Mouse (Mus musculus) midbrain, embryonic 10.5 days (tissue): ENCODE results near the gene Spice1. TPM values are rescaled to one million over a fixed set of nuclear protein-coding genes. Genes with fewer than 3 reads are reported as not detected.
A peak's percentile ranks its signal among the peaks of the same experiment; 100 is the strongest.

Experiments used
- DNase-seq: peaks from one replicate; pipeline ENCODE4 v3.0.0-alpha.2; 2017; ENCODE audit warnings: low spot score
- H3K27ac ChIP-seq: fragments of 300-500 bp; sonication (generic); replicated peaks from 2 replicates; pipeline ENCODE4 v1.5.1; 2016; ENCODE audit warnings: mild to moderate bottlenecking
- H3K27me3 ChIP-seq: fragments of 300-500 bp; sonication (generic); 2 replicates; pipeline ENCODE4 v1.6.1; 2016; ENCODE audit warnings: low read depth, mild to moderate bottlenecking; ENCODE audit not compliant: poor library complexity, severe bottlenecking
- H3K36me3 ChIP-seq: fragments of 300-500 bp; sonication (generic); 2 replicates; pipeline ENCODE4 v1.6.1; 2016; ENCODE audit warnings: mild to moderate bottlenecking, moderate library complexity
- H3K4me1 ChIP-seq: fragments of 300-500 bp; sonication (generic); 2 replicates; pipeline ENCODE4 v1.6.1; 2016
- H3K4me3 ChIP-seq: fragments of 300-500 bp; sonication (generic); 2 replicates; pipeline ENCODE4 v1.5.1; 2016; ENCODE audit warnings: mild to moderate bottlenecking, moderate library complexity
- H3K9me3 ChIP-seq: fragments of 300-500 bp; sonication (generic); replicated peaks from 2 replicates; pipeline ENCODE4 v1.6.1; 2016; ENCODE audit warnings: mild to moderate bottlenecking
- WGBS: fragments of 180-500 bp; shearing (Covaris S2); methylation state at CpG from one replicate; pipeline ENCODE4 v1.1.7; 2016; 5-methylcytosine and 5-hydroxymethylcytosine counted together
- polyA plus RNA-seq: library from polyadenylated mRNA; unstranded; fragments of >200 nt; fragmentation: Nextera tagmentation; extraction: Ambion mirVana; gene quantifications from 2 replicates; pipeline ENCODE4 v1.2.1, GENCODE M21; 2016

Spice1 gene
- polyA plus RNA-seq, 1 experiment from 2014 or later = 34.1 TPM

DNA sequence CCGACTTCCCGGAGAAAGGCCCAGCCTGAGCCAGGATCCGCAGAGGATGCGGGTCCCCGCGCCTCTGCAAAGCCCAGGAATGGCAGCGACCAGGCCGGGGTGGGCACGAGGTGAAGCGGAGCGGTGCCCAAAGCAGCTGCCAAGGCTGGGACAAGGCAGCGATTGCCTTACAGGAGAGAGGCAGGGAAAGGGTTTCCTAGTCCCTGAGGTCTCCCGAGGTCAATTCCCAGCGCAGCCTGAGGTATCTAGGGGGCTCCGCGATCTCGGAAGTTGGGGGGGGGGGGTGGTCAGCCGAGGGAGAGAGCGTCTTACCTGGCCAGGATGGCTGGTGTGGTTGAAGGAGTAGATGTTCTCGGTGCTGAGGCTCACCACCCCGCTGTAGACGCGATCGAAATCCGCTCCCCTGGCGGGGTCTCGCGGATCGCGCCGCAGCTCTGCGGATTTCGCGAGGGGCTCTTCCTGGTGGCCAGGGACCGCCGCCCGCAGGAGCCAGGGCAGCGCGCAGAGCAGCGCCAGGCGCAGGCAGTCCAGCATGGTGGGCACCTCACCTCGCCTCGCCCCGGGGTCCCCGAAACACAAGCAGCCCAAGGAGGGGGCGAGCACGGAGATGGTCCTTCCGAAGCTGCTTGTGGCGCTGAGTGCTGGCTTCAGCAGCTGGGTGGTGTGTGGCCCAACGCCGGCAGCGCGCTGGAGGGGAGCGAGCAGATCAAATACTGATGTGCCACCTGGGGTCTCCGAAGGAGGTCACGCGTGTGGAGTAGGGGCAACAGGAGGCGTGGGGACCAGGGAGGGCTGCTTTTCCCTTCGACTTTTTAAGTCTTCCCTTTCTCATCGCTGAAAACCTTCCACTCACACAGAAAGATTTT lies 14.7 kb upstream of the Spice1 start:
- under 1% methylated on average over 60 of the region's 60 CpGs for WGBS
- DNase-seq = peak; percentile 53
- Histone ChIP-seq H3K4me1 (peaks cover 22% of the 10 kb centered on the region), H3K9me3 (peaks cover 4% of the 10 kb centered on the region; the same call in 1 of the 2 replicates), H3K27ac (peak overlapping the region; percentile 57), H3K4me3 (peak overlapping the region; percentile 64), H3K27me3 (peaks cover 51% of the 10 kb centered on the region), H3K36me3 (no peaks in the 10 kb centered on the region)

DNA sequence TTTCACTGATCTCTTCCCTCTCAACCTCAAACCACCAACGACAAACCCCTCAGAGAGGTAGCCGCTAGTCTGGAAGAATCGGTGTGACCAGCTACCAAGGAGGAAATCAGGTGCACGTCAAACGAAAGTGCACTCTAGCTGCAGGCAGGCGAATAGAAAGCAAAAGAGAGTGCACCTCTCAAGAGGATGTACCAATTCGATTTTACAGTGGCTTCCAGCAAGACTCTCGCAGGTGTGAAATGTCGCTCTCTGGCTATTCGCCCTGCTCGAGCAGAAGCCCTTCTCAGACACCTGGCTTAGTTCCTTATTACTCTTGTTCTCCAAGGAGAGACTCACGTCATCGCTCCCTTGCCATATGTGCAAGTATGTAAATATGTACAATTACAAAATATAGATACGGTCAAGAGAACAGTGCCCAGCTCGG lies 14.0 kb upstream of the Spice1 start, which contains the start of gene Sidt1:
Gene Sidt1 (minus strand): TSS at position 336 of the 424 bp plus-strand sequence.
- Histone ChIP-seq H3K4me1 (peaks cover 22% of the 10 kb centered on the region), H3K9me3 (peaks cover 4% of the 10 kb centered on the region; the same call in 1 of the 2 replicates), H3K27me3 (peaks cover 51% of the 10 kb centered on the region), H3K4me3 (peak within 1 kb of the TSS; percentile 64), H3K27ac (peak within 1 kb of the TSS; percentile 57), H3K36me3 (no peaks in the 10 kb centered on the region)
- DNase-seq = peak; percentile 29
- WGBS = 9% methylated on average over 15 of the region's 15 CpGs

DNA sequence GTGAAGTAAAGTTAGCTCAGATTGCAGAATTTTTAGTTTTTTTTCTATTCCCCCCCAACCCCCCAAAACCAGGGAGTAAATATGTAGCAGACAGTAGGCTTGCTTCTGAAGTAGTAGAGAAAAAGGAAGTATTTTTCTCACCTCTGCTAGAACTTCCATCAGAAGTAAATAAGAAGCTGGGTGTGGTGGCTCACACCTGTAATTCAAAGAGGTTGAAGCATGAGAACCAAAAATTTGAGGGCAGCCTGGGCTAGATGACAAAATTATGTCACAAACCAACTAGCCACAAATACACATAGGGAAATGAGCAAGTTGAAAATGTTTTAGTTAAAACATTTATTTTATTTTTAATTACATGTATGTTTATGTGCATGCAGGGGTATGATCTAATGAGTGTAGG lies 9.4 kb upstream of the Spice1 start:
- no peak overlapping the region for H3K4me3 ChIP-seq
- H3K9me3 ChIP-seq = no peaks in the 10 kb centered on the region
- no peaks in the 10 kb centered on the region for H3K36me3 ChIP-seq
- no peak overlapping the region for H3K27ac ChIP-seq
- peaks cover 29% of the 10 kb centered on the region for H3K27me3 ChIP-seq
- H3K4me1 ChIP-seq = peaks cover 8% of the 10 kb centered on the region
- DNase-seq = no peak

DNA sequence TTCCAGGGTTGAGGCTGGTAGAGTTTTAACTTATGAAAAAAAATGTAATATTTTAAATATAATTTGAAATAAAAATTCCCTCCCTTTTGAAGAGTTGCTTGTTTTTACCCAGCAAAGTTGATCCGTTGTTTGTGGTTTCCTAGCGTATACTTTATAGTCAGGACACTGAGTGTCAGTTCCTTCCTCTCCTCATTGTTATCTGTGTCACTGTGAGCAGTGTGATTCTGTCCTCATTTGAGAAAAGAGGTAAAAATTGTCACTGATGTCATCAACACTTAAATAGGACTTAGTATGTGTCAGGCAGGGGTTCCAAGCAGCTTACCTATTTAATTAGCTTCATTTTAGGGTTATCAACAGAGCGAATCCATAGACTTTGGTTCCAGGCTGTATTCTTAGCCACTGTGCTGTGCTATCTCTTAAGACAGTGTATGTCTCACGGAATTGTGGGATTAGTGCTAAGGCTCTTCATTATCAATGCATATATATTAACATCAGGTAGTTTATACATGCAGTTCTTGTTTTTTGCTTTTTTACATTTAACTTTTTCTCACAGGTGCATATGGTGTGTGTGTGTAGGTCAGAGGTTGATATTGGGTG lies 3.0 kb downstream of the Spice1 start:
- H3K9me3 ChIP-seq = no peaks in the 10 kb centered on the region
- 93% methylated on average over 4 of the region's 4 CpGs for WGBS
- no peaks in the 10 kb centered on the region for H3K36me3 ChIP-seq
- H3K27ac ChIP-seq = no peak overlapping the region
- H3K4me1 ChIP-seq = peaks cover 28% of the 10 kb centered on the region
- DNase-seq = no peak
- no peaks in the 10 kb centered on the region for H3K27me3 ChIP-seq
- H3K4me3 ChIP-seq = no peak overlapping the region

GRCm38 (mm10) chr16:44356291-44356690 lies 9.4 kb downstream of the Spice1 start:
- no peak for DNase-seq
- Histone ChIP-seq H3K36me3 (peaks cover 34% of the 10 kb centered on the region), H3K27ac (no peak overlapping the region), H3K27me3 (no peaks in the 10 kb centered on the region), H3K9me3 (no peaks in the 10 kb centered on the region), H3K4me3 (no peak overlapping the region), H3K4me1 (no peaks in the 10 kb centered on the region)
- WGBS = 84% methylated on average over 7 of the region's 7 CpGs

- Histone ChIP-seq H3K36me3 (peaks cover 46% of the 10 kb centered on the region), H3K27me3 (no peaks in the 10 kb centered on the region), H3K9me3 (no peaks in the 10 kb centered on the region), H3K4me3 (no peak overlapping the region), H3K4me1 (no peaks in the 10 kb centered on the region), H3K27ac (no peak overlapping the region)
- DNase-seq = peak; percentile 13
- 77% methylated on average over 4 of the region's 4 CpGs for WGBS
Observed at GRCm38 (mm10) chr16:44357571-44358268, 10.8 kb downstream of the Spice1 start.

- Histone ChIP-seq H3K27ac (no peak overlapping the region), H3K4me3 (no peak overlapping the region), H3K27me3 (no peaks in the 10 kb centered on the region), H3K4me1 (no peaks in the 10 kb centered on the region), H3K36me3 (peaks cover 64% of the 10 kb centered on the region), H3K9me3 (no peaks in the 10 kb centered on the region)
- 89% methylated on average over 10 of the region's 10 CpGs for WGBS
- no peak for DNase-seq
Observed at GRCm38 (mm10) chr16:44361921-44362890, 15.3 kb downstream of the Spice1 start.

- Histone ChIP-seq H3K4me3 (no peak overlapping the region), H3K27ac (no peak overlapping the region), H3K9me3 (no peaks in the 10 kb centered on the region), H3K27me3 (no peaks in the 10 kb centered on the region), H3K4me1 (no peaks in the 10 kb centered on the region), H3K36me3 (peaks cover 62% of the 10 kb centered on the region)
- no peak for DNase-seq
- WGBS = 96% methylated on average over 7 of the region's 7 CpGs
Observed at GRCm38 (mm10) chr16:44365522-44365921, 18.6 kb downstream of the Spice1 start.

DNA sequence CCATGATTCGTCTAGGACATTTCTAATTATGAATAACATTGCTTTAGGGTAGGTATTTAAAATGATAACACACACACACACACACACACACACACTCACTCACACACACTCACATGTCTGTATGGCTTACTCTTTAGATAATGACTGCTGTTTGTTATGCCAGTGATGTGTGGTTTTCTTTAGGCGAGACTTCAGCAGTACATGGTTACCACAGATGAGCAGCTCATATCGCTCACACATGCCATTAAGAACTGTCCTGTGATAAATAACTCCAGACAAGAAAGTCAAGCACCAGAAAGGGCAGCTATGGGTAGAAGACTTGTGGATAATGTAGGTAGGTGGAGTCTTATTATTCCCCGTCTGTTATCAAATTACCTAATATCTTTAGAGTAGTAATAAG lies 28.5 kb downstream of the Spice1 start:
- 91% methylated on average over 4 of the region's 4 CpGs for WGBS
- no peak for DNase-seq
- Histone ChIP-seq H3K4me1 (peaks cover under 1% of the 10 kb centered on the region; the same call in 1 of the 2 replicates), H3K9me3 (no peaks in the 10 kb centered on the region), H3K4me3 (no peak overlapping the region), H3K27me3 (no peaks in the 10 kb centered on the region), H3K36me3 (peaks cover 86% of the 10 kb centered on the region), H3K27ac (no peak overlapping the region)

- H3K36me3 ChIP-seq = peaks cover 55% of the 10 kb centered on the region
- no peak overlapping the region for H3K27ac ChIP-seq
- H3K4me1 ChIP-seq = peaks cover 19% of the 10 kb centered on the region
- no peaks in the 10 kb centered on the region for H3K9me3 ChIP-seq
- H3K4me3 ChIP-seq = no peak overlapping the region
- no peaks in the 10 kb centered on the region for H3K27me3 ChIP-seq
- no peak for DNase-seq
- 72% methylated on average over 4 of the region's 4 CpGs for WGBS
Observed at GRCm38 (mm10) chr16:44380006-44380405, 33.1 kb downstream of the Spice1 start.

- no peaks in the 10 kb centered on the region for H3K27me3 ChIP-seq
- no peak overlapping the region for H3K4me3 ChIP-seq
- H3K4me1 ChIP-seq = peaks cover 19% of the 10 kb centered on the region
- H3K36me3 ChIP-seq = peaks cover 55% of the 10 kb centered on the region
- no peak overlapping the region for H3K27ac ChIP-seq
- DNase-seq = peak; percentile 54
- 18% methylated on average over 5 of the region's 5 CpGs for WGBS
- H3K9me3 ChIP-seq = no peaks in the 10 kb centered on the region
Observed at GRCm38 (mm10) chr16:44381578-44381977, 34.7 kb downstream of the Spice1 start.

DNA sequence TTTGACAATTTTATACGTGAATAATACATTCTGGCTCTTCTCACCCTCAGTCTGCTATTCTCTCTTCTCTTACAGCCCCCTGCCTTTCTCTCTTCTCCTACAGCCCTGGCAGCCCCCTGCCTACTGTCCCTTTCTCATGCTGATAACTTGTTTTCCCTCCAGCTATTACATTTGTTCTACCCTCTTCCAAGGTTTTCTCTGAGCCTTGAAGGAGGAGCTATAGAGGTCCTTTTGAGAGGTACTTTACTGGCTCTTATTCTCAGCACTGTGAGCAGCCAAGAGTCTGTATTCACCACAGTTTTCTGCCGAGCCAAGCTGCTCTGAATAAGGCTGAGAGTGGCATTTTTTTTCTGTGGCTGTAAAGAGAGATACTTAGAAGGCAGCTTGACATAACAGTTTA lies 36.6 kb downstream of the Spice1 start:
- no peak for DNase-seq
- no peak overlapping the region for H3K4me3 ChIP-seq
- H3K36me3 ChIP-seq = peaks cover 54% of the 10 kb centered on the region
- WGBS = 26% methylated on average over 2 of the region's 2 CpGs
- H3K27me3 ChIP-seq = no peaks in the 10 kb centered on the region
- H3K27ac ChIP-seq = no peak overlapping the region
- H3K4me1 ChIP-seq = peaks cover 19% of the 10 kb centered on the region
- no peaks in the 10 kb centered on the region for H3K9me3 ChIP-seq
